Mouse (Mus musculus) limb, embryonic 11.5 days (tissue): ENCODE measurements around the gene Rgs6. TPM values are rescaled to one million over a fixed set of nuclear protein-coding genes. Genes with fewer than 3 reads are reported as not detected.

ENCODE experiments used
- ATAC-seq: fragments of 200-750 bp; cut with Nextera tagmentation; 2 replicates; pipeline ENCODE4 v1.8.0; 2017; ENCODE audit warnings: low read depth; ENCODE audit not compliant: insufficient number of reproducible peaks, low FRiP score, low TSS enrichment
- DNase-seq: peaks from one replicate; pipeline ENCODE4 v3.0.0-alpha.2; 2015; ENCODE audit warnings: low spot score
- H3K27ac ChIP-seq: fragments of 300-500 bp; sonication (generic); replicated peaks from 2 replicates; pipeline ENCODE4 v1.5.1; 2014; ENCODE audit warnings: low read depth, mild to moderate bottlenecking, low read length
- H3K27me3 ChIP-seq: fragments of 300-500 bp; sonication (generic); 2 replicates; pipeline ENCODE4 v1.6.1; 2014; ENCODE audit warnings: mild to moderate bottlenecking, low read length, mixed read lengths; ENCODE audit not compliant: control insufficient read depth, insufficient read depth
- H3K36me3 ChIP-seq: fragments of 300-500 bp; sonication (generic); 2 replicates; pipeline ENCODE4 v1.6.1; 2014; ENCODE audit warnings: mild to moderate bottlenecking, low read length, moderate library complexity, mixed read lengths; ENCODE audit not compliant: control insufficient read depth, insufficient read depth
- H3K4me1 ChIP-seq: fragments of 300-500 bp; sonication (generic); 2 replicates; pipeline ENCODE4 v1.6.1; 2014; ENCODE audit warnings: low read length, mixed read lengths; ENCODE audit not compliant: control insufficient read depth, insufficient read depth
- H3K4me2 ChIP-seq: fragments of 300-500 bp; sonication (generic); 2 replicates; pipeline ENCODE4 v1.6.1; 2014; ENCODE audit warnings: low read depth, mild to moderate bottlenecking, moderate library complexity; ENCODE audit not compliant: severe bottlenecking
- H3K4me3 ChIP-seq: fragments of 300-500 bp; sonication (generic); 2 replicates; pipeline ENCODE4 v1.5.1; 2014; ENCODE audit warnings: low read depth, low read length
- H3K9ac ChIP-seq: fragments of 300-500 bp; sonication (generic); 2 replicates; pipeline ENCODE4 v1.6.1; 2014; ENCODE audit warnings: mild to moderate bottlenecking, low read length
- H3K9me3 ChIP-seq: fragments of 300-500 bp; sonication (generic); 2 replicates; pipeline ENCODE4 v1.6.1; 2016; ENCODE audit warnings: low read length; ENCODE audit not compliant: control insufficient read depth
- WGBS: fragments of 180-500 bp; shearing (Covaris S2); extraction: QIAGEN DNeasy Blood & Tissue Kit; methylation state at CpG from one replicate; pipeline ENCODE4 v1.1.7; 2014; 5-methylcytosine and 5-hydroxymethylcytosine counted together
- polyA plus RNA-seq: library from polyadenylated mRNA; unstranded; fragments of >200 nt; fragmentation: Nextera tagmentation; extraction: Ambion mirVana; gene quantifications from 2 replicates; pipeline ENCODE4 v1.2.1, GENCODE M21; 2014

Gene Rgs6
- polyA plus RNA-seq, 1 experiment from 2014 or later: 0.25 TPM

DNA sequence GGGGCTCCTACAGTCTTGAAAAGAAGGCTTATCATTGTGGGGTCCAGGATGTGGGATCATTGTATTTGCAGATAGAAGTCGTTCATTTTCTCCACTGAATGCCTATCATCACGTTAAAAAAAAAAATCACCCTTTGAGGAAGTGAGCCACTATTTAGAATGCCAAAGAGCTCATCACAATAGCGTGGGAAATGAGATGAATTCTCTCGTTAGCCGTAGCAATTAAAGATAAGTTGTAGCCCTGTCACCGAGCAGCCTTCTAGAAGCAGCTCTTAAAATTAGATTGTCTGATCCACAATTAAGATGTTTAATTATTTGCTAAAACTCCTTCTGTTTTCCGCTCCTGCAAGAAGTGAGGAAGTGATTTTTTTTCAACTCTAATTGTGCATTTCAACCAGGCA is 459.6 kb downstream of the Rgs6 start:
- Histone ChIP-seq H3K9me3 (no peaks in the 10 kb centered on the region), H3K27me3 (no peaks in the 10 kb centered on the region), H3K27ac (no peak overlapping the region), H3K9ac (no peak overlapping the region), H3K4me1 (no peaks in the 10 kb centered on the region), H3K36me3 (no peaks in the 10 kb centered on the region), H3K4me2 (no peak overlapping the region), H3K4me3 (no peak overlapping the region)
- DNase-seq (no peak), ATAC-seq (no peak)
- 62% methylated on average over 7 of the region's 7 CpGs for WGBS

GRCm38 (mm10) chr12:83050514-83050913 is 462.4 kb downstream of the Rgs6 start:
- WGBS: 84% methylated on average over 8 of the region's 8 CpGs
- Histone ChIP-seq H3K27ac (no peak overlapping the region), H3K36me3 (no peaks in the 10 kb centered on the region), H3K4me3 (no peak overlapping the region), H3K9me3 (no peaks in the 10 kb centered on the region; the same call in 1 of the 2 replicates), H3K9ac (no peak overlapping the region), H3K4me1 (no peaks in the 10 kb centered on the region), H3K4me2 (no peak overlapping the region), H3K27me3 (no peaks in the 10 kb centered on the region)
- ATAC-seq: no peak
- DNase-seq: no peak

GRCm38 (mm10) chr12:83052391-83052790 is 464.3 kb downstream of the Rgs6 start:
- Histone ChIP-seq H3K9me3 (no peaks in the 10 kb centered on the region; the same call in 1 of the 2 replicates), H3K36me3 (no peaks in the 10 kb centered on the region), H3K4me1 (no peaks in the 10 kb centered on the region), H3K27ac (no peak overlapping the region), H3K27me3 (no peaks in the 10 kb centered on the region), H3K4me3 (no peak overlapping the region), H3K9ac (no peak overlapping the region), H3K4me2 (no peak overlapping the region)
- 77% methylated on average over 4 of the region's 4 CpGs for WGBS
- DNase-seq (no peak), ATAC-seq (no peak)

DNA sequence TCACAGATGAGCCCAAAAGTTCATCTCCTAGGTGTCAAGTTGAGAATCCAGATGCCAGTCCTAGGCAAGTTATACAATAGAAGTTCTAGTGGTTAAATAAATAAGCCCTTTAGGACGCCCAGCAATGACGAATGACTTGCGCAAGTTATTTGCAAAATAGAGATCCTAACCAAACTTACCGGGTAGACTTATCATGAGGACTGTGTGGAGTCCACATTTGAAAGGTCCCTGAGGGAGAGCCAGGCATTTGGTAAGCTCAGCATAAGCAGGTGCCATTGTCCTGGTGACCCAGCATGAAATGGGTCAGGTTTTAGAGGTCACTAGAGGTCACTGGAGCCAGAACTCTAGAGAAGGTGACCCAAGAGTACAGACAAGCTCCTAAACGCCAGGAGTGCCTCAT is 467.6 kb downstream of the Rgs6 start:
- Histone ChIP-seq H3K4me1 (no peaks in the 10 kb centered on the region), H3K36me3 (no peaks in the 10 kb centered on the region), H3K27ac (no peak overlapping the region), H3K27me3 (no peaks in the 10 kb centered on the region), H3K4me2 (no peak overlapping the region), H3K9me3 (no peaks in the 10 kb centered on the region; the same call in 1 of the 2 replicates), H3K9ac (no peak overlapping the region), H3K4me3 (no peak overlapping the region)
- 87% methylated on average over 5 of the region's 5 CpGs for WGBS
- no peak for DNase-seq
- no peak for ATAC-seq

DNA sequence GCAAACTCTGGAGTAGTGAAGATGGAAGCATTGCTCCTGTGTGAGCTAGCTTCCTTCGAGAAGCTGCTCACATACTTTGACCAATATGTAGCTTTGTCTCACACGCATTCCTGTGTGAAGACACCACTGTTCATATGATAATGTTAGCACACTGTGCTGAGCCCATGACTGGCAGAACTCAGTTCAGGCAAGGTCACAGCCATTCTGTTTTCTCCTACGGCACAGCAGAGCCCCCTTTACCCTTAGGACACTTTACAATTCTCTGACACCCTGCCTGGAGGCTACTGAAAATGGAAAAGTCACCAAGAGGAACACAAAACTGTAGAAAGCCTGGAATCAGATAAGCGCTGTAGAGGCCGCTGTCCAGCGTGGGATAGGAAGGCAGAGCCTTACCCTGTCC is 478.3 kb downstream of the Rgs6 start:
- 83% methylated on average over 6 of the region's 6 CpGs for WGBS
- H3K9ac ChIP-seq: no peak overlapping the region
- H3K9me3 ChIP-seq: no peaks in the 10 kb centered on the region
- no peak for DNase-seq
- H3K4me3 ChIP-seq: no peak overlapping the region
- H3K27me3 ChIP-seq: no peaks in the 10 kb centered on the region
- no peaks in the 10 kb centered on the region for H3K36me3 ChIP-seq
- H3K4me2 ChIP-seq: no peak overlapping the region
- no peak for ATAC-seq
- 0 out of 2 replicates have a peak, but pooled peaks cover 2% of the 10 kb centered on the region for H3K4me1 ChIP-seq
- no peak overlapping the region for H3K27ac ChIP-seq

DNA sequence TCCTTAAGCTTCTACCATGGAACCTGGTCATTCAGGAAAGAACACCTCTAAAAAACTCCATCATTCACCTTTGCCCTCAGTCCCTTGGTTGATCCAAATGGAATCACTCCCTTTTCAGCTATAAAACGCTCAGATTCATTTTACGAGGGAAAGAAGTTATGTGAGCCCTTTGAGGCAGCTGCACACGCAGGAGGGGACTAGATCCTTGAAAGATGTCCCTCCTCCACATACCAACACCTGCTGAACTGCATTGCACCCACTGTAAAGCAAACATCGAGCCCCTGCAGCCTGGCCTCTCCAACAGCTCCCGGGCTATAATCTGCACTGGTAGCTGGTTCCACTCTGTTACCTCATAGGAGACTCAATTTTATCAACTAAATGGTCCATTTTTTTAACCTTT is 482.8 kb downstream of the Rgs6 start:
- H3K4me3 ChIP-seq: no peak overlapping the region
- ATAC-seq: no peak
- WGBS: 42% methylated on average over 5 of the region's 5 CpGs
- no peaks in the 10 kb centered on the region for H3K9me3 ChIP-seq
- DNase-seq: no peak
- H3K9ac ChIP-seq: no peak overlapping the region
- H3K27ac ChIP-seq: no peak overlapping the region
- H3K4me2 ChIP-seq: no peak overlapping the region
- no peaks in the 10 kb centered on the region for H3K36me3 ChIP-seq
- H3K27me3 ChIP-seq: no peaks in the 10 kb centered on the region
- peaks cover 15% of the 10 kb centered on the region for H3K4me1 ChIP-seq

DNA sequence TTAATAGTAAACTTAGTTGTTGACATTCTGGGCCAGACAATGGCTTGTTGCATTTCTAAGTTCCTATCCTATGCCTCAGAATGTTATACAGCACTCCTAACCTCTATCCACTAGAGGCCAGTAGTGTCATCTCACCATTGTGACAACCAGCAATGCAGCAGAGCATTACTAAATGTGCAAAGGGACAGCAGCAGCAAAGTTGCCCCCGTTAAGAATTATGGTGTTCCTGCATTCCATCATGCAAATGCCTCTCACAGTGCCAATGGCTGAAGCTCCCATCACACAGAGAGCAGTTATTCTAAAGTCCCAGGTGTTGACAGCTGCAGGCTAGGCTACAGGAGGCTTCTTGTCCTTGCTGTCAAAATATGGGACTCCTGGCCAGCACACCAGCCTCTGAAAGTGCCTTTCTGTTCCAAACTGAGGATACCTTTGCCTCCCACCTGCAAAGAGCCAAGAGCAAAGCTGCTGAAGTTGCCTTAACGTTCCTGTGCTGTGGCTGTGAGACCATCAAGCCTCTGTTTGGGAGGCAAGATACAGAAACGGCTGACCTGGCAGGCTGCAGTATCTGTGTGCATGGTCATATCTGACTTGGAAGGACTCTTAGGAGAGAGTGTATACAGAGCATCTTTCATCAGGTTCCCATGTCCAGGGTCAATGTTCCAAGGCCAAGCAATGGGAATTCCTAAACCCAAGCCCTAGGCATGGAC is 484.2 kb downstream of the Rgs6 start:
- no peak overlapping the region for H3K4me3 ChIP-seq
- 43% methylated on average over 3 of the region's 3 CpGs for WGBS

DNA sequence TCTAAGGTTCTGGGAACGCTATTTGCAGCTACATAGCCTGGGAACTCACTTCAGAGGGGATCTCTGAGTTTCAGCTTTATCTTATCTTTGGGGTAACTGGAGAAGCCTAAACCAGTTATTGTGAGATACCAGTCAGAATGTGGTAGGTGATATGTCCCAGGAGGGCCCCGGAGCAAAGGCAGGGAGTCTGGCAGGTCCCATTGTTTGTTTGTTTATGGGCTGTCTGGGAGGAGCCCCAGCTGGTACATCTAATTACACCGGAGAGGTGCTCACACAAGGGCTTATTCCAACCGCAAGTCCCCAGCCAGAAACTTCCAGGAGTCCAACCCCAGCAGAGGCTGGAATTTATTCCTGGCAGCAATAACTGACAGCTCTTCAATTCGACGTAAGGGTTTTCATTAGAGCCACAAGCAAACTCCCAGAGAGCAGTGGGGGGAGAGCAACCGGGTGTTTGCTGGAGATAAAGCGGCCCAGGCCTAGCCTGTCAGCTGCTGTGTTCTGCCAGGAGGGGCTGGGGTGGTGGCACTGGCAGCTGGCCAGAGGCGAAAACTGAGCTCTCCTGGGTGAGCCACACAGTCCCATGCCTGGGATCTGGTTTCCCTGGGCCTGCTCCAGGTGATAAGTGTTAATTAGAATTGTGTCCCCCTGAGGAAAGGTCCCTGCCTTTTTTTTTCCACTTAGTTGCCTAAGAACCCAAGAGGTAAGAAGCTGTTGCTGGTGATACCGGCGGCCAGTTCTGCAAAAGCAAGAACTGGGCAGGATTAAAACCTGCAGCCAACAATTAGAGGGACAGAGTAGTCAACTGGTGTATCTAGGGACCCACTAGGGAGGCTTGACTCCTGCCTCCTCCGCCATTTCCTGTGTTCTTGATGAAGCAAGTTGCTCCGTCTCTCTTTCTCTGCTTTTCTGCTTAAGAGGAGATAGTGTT is 485.1 kb downstream of the Rgs6 start:
- WGBS: 17% methylated on average over 13 of the region's 13 CpGs
- peaks cover 15% of the 10 kb centered on the region for H3K4me1 ChIP-seq
- H3K27ac ChIP-seq: no peak overlapping the region

More for the DNA sequence above, 484.2 kb downstream of the Rgs6 start:
- no peak for ATAC-seq
- DNase-seq: no peak
- H3K4me1 ChIP-seq: peaks cover 15% of the 10 kb centered on the region
- no peak overlapping the region for H3K4me2 ChIP-seq
- no peaks in the 10 kb centered on the region for H3K9me3 ChIP-seq
- no peaks in the 10 kb centered on the region for H3K36me3 ChIP-seq
- H3K9ac ChIP-seq: no peak overlapping the region
- no peaks in the 10 kb centered on the region for H3K27me3 ChIP-seq
- H3K27ac ChIP-seq: no peak overlapping the region; the same call in 1 of the 2 replicates

More for the DNA sequence above, 485.1 kb downstream of the Rgs6 start:
- H3K36me3 ChIP-seq: no peaks in the 10 kb centered on the region
- H3K9ac ChIP-seq: no peak overlapping the region
- no peaks in the 10 kb centered on the region for H3K27me3 ChIP-seq
- ATAC-seq: peak; percentile 88
- no peak overlapping the region for H3K4me3 ChIP-seq
- DNase-seq: peak; percentile 64
- no peak overlapping the region for H3K4me2 ChIP-seq
- no peaks in the 10 kb centered on the region for H3K9me3 ChIP-seq
